Mouse (Mus musculus) ES-E14 (cell line): ENCODE results near the gene Gtf3c6.

Experiments
- MAFK ChIP-seq: IDR thresholded peaks from 2 replicates; pipeline ENCODE4 v1.6.1; 2014; ENCODE audit warnings: mild to moderate bottlenecking, low read depth, low read length, inconsistent platforms; ENCODE audit not compliant: insufficient read depth
- ZC3H11A ChIP-seq: IDR thresholded peaks from 2 replicates; pipeline ENCODE4 v1.6.1; 2012; ENCODE audit warnings: low read depth, mild to moderate bottlenecking, inconsistent platforms, low read length, borderline replicate concordance
- ZNF384 ChIP-seq: IDR thresholded peaks from 2 replicates; pipeline ENCODE4 v1.6.1; 2012; ENCODE audit warnings: low read depth, low read length, inconsistent platforms

DNA sequence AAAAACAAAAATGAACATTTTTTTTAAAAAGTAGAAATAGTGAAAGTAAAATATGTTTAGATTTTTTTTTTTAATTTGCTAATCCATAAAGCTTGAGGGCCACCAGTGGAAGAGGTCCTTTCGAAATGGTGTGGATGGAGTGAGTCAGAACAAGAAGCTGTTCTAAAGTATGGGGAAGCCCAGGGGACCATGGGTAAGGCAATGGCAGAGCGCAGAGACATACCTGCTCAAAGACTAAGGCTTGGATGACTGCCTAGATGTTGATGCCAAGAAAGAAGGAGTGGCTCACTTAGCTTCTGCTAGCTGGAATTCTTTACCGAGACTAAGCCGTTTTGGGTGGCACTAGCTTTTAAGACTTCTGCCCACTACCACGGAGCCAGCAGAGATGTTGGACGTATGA lies 4.3 kb upstream of the Gtf3c6 start:
- TF ChIP-seq MAFK (no peak), ZNF384 (no peak), ZC3H11A (no peak)
